In the genomic region with DNA sequence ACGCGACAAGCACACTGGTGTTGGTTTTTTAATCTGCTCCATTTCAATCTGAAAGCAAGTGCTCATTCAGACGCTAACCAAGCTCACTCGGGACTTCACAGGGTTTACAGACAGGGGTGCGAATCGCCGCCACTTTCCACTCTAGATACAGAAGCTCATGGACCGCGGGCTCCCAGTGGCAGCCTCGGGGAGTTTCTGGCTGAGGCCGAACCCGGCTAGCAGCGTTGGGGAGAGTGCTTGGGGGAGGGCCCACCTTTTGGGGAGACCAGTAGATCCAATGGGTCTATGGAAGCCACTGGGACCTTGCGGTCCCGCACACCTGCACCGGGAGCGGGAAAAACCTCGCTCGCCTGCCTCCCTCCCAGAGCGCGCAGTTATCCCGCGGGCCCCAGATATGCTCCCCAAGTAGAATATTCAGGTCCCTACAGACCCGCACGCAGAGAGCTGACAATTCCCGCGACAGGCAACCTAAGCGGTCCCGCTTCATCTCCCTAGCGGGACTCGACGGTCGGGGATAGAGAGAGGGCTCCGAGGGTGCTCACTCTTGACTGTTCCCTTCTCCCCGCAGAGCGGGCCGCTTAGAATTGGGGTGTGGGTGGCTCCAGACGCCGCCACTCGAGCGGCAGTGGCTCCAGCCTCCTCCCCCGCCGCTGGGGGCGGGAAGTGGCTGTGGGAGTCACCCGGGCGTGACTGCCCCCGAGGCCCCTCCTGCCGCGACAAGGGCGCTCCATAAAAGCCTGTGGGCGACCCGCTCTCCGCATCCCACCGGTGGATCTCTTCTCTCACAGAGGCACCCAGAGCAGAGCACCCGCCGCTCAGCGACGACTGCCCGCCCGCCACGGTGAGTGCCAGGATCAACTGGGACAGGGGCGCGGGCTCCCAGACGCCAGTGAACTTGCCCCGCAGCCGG, we compare ENCODE assay signal across 8 mouse cellular contexts. TPM values are rescaled to one million over a fixed set of nuclear protein-coding genes. Genes with fewer than 3 reads are reported as not detected.
A peak's percentile ranks its signal among the peaks of the same experiment; 100 is the strongest.
DNase-seq lines count a peak whose midpoint lies in the region; ATAC-seq and TF ChIP-seq lines count a peak whose summit lies in the region.

A gene (plus strand): TSS at position 750 of the 910 bp plus-strand sequence.

- peak within 1 kb of the TSS; percentile 18 for H3K4me3 ChIP-seq in embryonic fibroblast, embryonic 13.5 days (ENCODE audit: insufficient read depth, low read length)
- H3K4me3 ChIP-seq in hindbrain, embryonic 13.5 days, result peak within 1 kb of the TSS; percentile 47

- DNase-seq in cerebellum, adult 11-12 months, result no peak
- peak; percentile 34 to 42 for DNase-seq in adrenal gland, adult 18-20 months (ENCODE audit: low spot score in 2 of 2)
- DNase-seq in layer of hippocampus, postnatal 25 days (ENCODE audit: extremely low spot score in 1 of 2, low spot score in 1 of 2), result peak; percentile 3 to 20
- peak; percentile 27 to 32 for DNase-seq in lung, postnatal 4 days
- DNase-seq in right cerebral cortex, postnatal 4 days, result peak; percentile 40

- H3K27ac ChIP-seq in embryonic fibroblast, embryonic 13.5 days (ENCODE audit: insufficient read depth, low read length), result no peak within 1 kb of the TSS
- H3K27ac ChIP-seq in hindbrain, embryonic 13.5 days, result peak within 1 kb of the TSS; percentile 58

- WGBS in hindbrain, embryonic 13.5 days, result under 1% methylated on average over 65 of the region's 66 CpGs

- peak; percentile 47; the same call in 1 of the 2 replicates for ATAC-seq in cerebellum, adult (ENCODE audit: insufficient number of reproducible peaks, low FRiP score, low TSS enrichment)
- peak; percentile 80 for ATAC-seq in hindbrain, embryonic 13.5 days (ENCODE audit: low FRiP score)

- H3K9me3 ChIP-seq in hindbrain, embryonic 13.5 days, result no peaks in the 10 kb centered on the region

- no peaks in the 10 kb centered on the region for H3K36me3 ChIP-seq in hindbrain, embryonic 13.5 days

- no peak for TF ChIP-seq POLR2A in embryonic fibroblast, embryonic 13.5 days (IDR thresholded peaks at IDR 0.05; ENCODE audit: low read depth, low read length)

- peaks cover 64% of the 10 kb centered on the region for H3K27me3 ChIP-seq in hindbrain, embryonic 13.5 days

- no peaks in the 10 kb centered on the region for H3K4me1 ChIP-seq in embryonic fibroblast, embryonic 13.5 days (ENCODE audit: control insufficient read depth, insufficient read depth, low read length)
- H3K4me1 ChIP-seq in hindbrain, embryonic 13.5 days (replicated peaks), result peaks cover 13% of the 10 kb centered on the region

- TF ChIP-seq CTCF in embryonic fibroblast, embryonic 13.5 days (IDR thresholded peaks at IDR 0.05; ENCODE audit: borderline replicate concordance, insufficient read depth, low read length), result no peak

- peak within 1 kb of the TSS; percentile 83 for H3K4me2 ChIP-seq in hindbrain, embryonic 13.5 days

- H3K9ac ChIP-seq in hindbrain, embryonic 13.5 days, result peak within 1 kb of the TSS; percentile 67

RNA-seq across cellular contexts. Expression of the gene that starts here (rescaled TPM):
- total RNA-seq in adrenal gland, adult 18-20 months (2021), result 100 to 1,000 TPM; 696 to 747 TPM
- polyA plus RNA-seq in embryonic fibroblast, embryonic 13.5 days (2011; ENCODE audit: insufficient read length, low read depth, missing spikeins), result 1.3 TPM in 1 of 2 replicates, not detected in the other
- 287 and 371 TPM in 2 replicates for polyA plus RNA-seq in hindbrain, embryonic 13.5 days (2015; fragmentation: Nextera tagmentation; extraction: Ambion mirVana)
- 100 to 1,000 TPM; 123 to 146 TPM for total RNA-seq in layer of hippocampus, postnatal 25 days (2021)

Comparison
In these comparisons a context has a peak if more than half of its experiments do, and no peak if none do; other contexts are left out.
1. RNA of the gene that starts here (total RNA-seq): 696 to 747 TPM in adrenal gland, adult 18-20 months; 123 to 146 TPM in layer of hippocampus, postnatal 25 days; every median in the first group is over 4 times any median in the second.
2. RNA of the gene that starts here (polyA plus RNA-seq): 287 to 371 TPM in hindbrain, embryonic 13.5 days; 1.3 TPM in embryonic fibroblast, embryonic 13.5 days; every median in the first group is over 100 times any median in the second.